Mouse (Mus musculus) forebrain, embryonic 16.5 days (tissue): ENCODE results near the gene Vav3. TPM values are rescaled to one million over a fixed set of nuclear protein-coding genes. Genes with fewer than 3 reads are reported as not detected.

ENCODE experiments used
- ATAC-seq: fragments of 200-750 bp; cut with Nextera tagmentation; 2 replicates; pipeline ENCODE4 v1.8.0; 2017; ENCODE audit warnings: mild to moderate bottlenecking, moderate library complexity
- H3K27ac ChIP-seq: fragments of 300-500 bp; sonication (generic); 2 replicates; pipeline ENCODE4 v1.5.1; 2014; ENCODE audit warnings: low read length, control low read depth
- H3K27me3 ChIP-seq: fragments of 300-500 bp; sonication (generic); replicated peaks from 2 replicates; pipeline ENCODE4 v1.6.1; 2014; ENCODE audit warnings: low read length; ENCODE audit not compliant: control insufficient read depth, insufficient read depth
- H3K36me3 ChIP-seq: fragments of 300-500 bp; sonication (generic); 2 replicates; pipeline ENCODE4 v1.6.1; 2014; ENCODE audit not compliant: control insufficient read depth, insufficient read depth
- H3K4me1 ChIP-seq: fragments of 300-500 bp; sonication (generic); replicated peaks from 2 replicates; pipeline ENCODE4 v1.6.1; 2014; ENCODE audit warnings: low read length; ENCODE audit not compliant: control insufficient read depth, insufficient read depth
- H3K4me2 ChIP-seq: fragments of 300-500 bp; sonication (generic); 2 replicates; pipeline ENCODE4 v1.6.1; 2014; ENCODE audit warnings: mild to moderate bottlenecking, low read length, control low read depth
- H3K4me3 ChIP-seq: fragments of 300-500 bp; sonication (generic); replicated peaks from 2 replicates; pipeline ENCODE4 v1.5.1; 2014; ENCODE audit warnings: mild to moderate bottlenecking, low read length, control low read depth
- H3K9ac ChIP-seq: fragments of 300-500 bp; sonication (generic); replicated peaks from 2 replicates; pipeline ENCODE4 v1.6.1; 2014; ENCODE audit warnings: low read depth, low read length, control low read depth
- H3K9me3 ChIP-seq: fragments of 300-500 bp; sonication (generic); 2 replicates; pipeline ENCODE4 v1.6.1; 2016; ENCODE audit warnings: low read length; ENCODE audit not compliant: control insufficient read depth
- WGBS: fragments of 180-500 bp; shearing (Covaris S2); extraction: QIAGEN DNeasy Blood & Tissue Kit; methylation state at CpG from one replicate; pipeline ENCODE4 v1.1.7; 2014; 5-methylcytosine and 5-hydroxymethylcytosine counted together
- polyA plus RNA-seq: library from polyadenylated mRNA; unstranded; fragments of >200 nt; fragmentation: Nextera tagmentation; extraction: Ambion mirVana; gene quantifications from 2 replicates; pipeline ENCODE4 v1.2.1, GENCODE M21; 2015

Gene Vav3
- polyA plus RNA-seq, 1 experiment from 2014 or later, result 7.9 TPM

- no peaks in the 10 kb centered on the region for H3K36me3 ChIP-seq
- 27% methylated on average over 5 of the region's 5 CpGs for WGBS
- no peak overlapping the region for H3K9ac ChIP-seq
- H3K9me3 ChIP-seq, result no peaks in the 10 kb centered on the region
- peaks cover 3% of the 10 kb centered on the region; the same call in 1 of the 2 replicates for H3K4me1 ChIP-seq
- H3K4me2 ChIP-seq, result no peak overlapping the region
- no peak overlapping the region for H3K4me3 ChIP-seq
- no peaks in the 10 kb centered on the region for H3K27me3 ChIP-seq
- no peak overlapping the region for H3K27ac ChIP-seq
- no peak for ATAC-seq
Measured at GRCm38 (mm10) chr3:109496461-109496860, 156.0 kb downstream of the Vav3 start.

DNA sequence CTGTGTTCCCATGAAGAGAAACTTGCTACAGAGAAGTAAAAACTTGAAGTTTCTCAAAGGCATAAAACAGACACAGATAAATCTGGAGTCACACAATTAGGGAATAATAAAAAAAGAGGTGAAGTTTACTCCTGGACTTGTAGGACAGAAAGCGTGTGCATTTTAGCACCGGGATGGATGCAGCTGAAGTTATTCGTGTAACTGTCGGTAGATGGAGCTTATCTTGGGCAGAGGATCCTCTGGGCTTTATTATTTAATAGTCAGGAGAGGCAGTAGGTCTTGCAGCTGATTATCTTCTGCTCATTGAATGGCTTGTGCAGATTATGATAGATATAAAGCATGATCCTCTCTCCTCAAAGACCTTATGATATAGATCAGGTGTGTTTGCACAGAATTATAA lies 156.6 kb downstream of the Vav3 start:
- no peaks in the 10 kb centered on the region for H3K27me3 ChIP-seq
- no peaks in the 10 kb centered on the region for H3K9me3 ChIP-seq
- no peak overlapping the region for H3K4me3 ChIP-seq
- H3K4me1 ChIP-seq, result peaks cover 3% of the 10 kb centered on the region; the same call in 1 of the 2 replicates
- H3K4me2 ChIP-seq, result no peak overlapping the region
- H3K27ac ChIP-seq, result no peak overlapping the region
- 83% methylated on average over 4 of the region's 4 CpGs for WGBS
- no peak for ATAC-seq
- H3K36me3 ChIP-seq, result no peaks in the 10 kb centered on the region
- H3K9ac ChIP-seq, result no peak overlapping the region

- Histone ChIP-seq H3K4me2 (no peak overlapping the region), H3K27ac (no peak overlapping the region), H3K9me3 (no peaks in the 10 kb centered on the region), H3K4me1 (peaks cover 3% of the 10 kb centered on the region; the same call in 1 of the 2 replicates), H3K4me3 (no peak overlapping the region), H3K36me3 (no peaks in the 10 kb centered on the region), H3K27me3 (no peaks in the 10 kb centered on the region), H3K9ac (no peak overlapping the region)
- 73% methylated on average over 1 of the region's 1 CpGs for WGBS
- ATAC-seq, result no peak
Measured at GRCm38 (mm10) chr3:109499861-109500456, 159.5 kb downstream of the Vav3 start.

DNA sequence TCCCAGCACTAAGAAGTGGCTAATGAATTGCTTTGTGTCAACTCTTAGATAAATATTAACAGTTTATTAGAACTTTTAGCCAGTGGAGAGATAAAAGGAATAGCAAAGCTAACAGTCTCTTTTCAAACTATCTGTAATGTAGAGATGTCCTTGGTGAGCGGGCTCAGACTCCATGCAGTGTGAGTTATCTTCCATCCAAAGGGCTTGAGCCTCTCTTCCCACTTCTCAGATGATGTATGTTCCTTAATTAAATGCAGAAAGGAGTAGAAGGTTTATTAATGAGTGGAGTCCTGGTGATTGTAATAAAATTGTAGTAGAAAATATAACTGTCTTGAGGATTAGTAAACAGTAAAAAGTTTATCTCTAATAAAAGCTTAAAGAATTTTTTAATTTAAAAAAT lies 169.3 kb downstream of the Vav3 start:
- 89% methylated on average over 1 of the region's 1 CpGs for WGBS
- Histone ChIP-seq H3K27me3 (no peaks in the 10 kb centered on the region), H3K9ac (no peak overlapping the region), H3K4me3 (no peak overlapping the region), H3K36me3 (no peaks in the 10 kb centered on the region), H3K9me3 (no peaks in the 10 kb centered on the region), H3K4me2 (no peak overlapping the region), H3K4me1 (no peaks in the 10 kb centered on the region), H3K27ac (no peak overlapping the region)
- no peak for ATAC-seq

DNA sequence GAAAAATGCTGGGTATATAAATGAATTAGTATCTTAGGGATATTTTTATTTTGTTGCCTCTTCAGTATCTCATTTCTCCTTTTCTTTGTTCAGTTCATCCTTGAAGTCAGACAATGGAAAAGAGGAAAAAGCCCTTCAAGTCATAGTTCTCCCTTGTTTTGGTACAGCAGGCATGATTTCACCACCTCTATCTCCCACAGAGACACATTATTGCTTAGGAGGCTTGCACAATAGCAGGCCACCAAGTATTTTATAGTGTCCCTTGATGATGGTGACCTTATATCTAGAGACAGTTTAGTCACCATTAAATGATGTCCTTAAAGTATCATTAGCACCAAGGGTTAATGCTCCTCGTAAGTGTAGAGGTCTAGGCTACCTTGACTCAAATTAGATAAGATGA lies 171.4 kb downstream of the Vav3 start:
- Histone ChIP-seq H3K9ac (no peak overlapping the region), H3K27ac (no peak overlapping the region), H3K36me3 (no peaks in the 10 kb centered on the region), H3K27me3 (no peaks in the 10 kb centered on the region), H3K9me3 (no peaks in the 10 kb centered on the region), H3K4me3 (no peak overlapping the region), H3K4me2 (no peak overlapping the region), H3K4me1 (no peaks in the 10 kb centered on the region)
- 84% methylated on average over 1 of the region's 1 CpGs for WGBS
- ATAC-seq, result no peak

DNA sequence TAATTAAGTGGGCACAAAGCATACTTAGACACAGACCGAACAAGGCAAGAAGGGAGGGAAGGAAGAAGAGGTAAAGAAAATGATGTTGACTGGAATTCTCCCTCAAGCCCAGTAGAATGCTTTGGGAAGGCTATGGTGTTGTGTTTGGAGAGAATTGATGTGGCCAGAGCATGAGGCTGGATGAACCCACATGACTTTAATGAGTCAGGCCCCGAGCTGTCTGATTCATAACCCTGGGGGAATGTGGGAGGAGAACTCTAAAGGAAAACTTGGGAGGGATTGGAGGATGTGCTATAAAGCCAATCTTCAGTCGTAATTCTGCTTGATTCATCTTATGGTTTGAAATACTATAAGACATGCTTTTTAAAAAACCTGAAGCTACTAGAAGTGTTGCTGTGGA lies 175.0 kb downstream of the Vav3 start:
- H3K4me1 ChIP-seq, result no peaks in the 10 kb centered on the region
- no peak overlapping the region for H3K4me2 ChIP-seq
- H3K9me3 ChIP-seq, result no peaks in the 10 kb centered on the region
- no peaks in the 10 kb centered on the region for H3K36me3 ChIP-seq
- WGBS, result 89% methylated on average over 3 of the region's 3 CpGs
- ATAC-seq, result no peak
- no peaks in the 10 kb centered on the region for H3K27me3 ChIP-seq
- no peak overlapping the region for H3K9ac ChIP-seq
- no peak overlapping the region for H3K4me3 ChIP-seq
- no peak overlapping the region for H3K27ac ChIP-seq

- H3K27me3 ChIP-seq, result no peaks in the 10 kb centered on the region
- no peak overlapping the region for H3K27ac ChIP-seq
- ATAC-seq, result no peak
- no peak overlapping the region for H3K9ac ChIP-seq
- 49% methylated on average over 10 of the region's 10 CpGs for WGBS
- no peak overlapping the region for H3K4me2 ChIP-seq
- H3K36me3 ChIP-seq, result no peaks in the 10 kb centered on the region
- no peaks in the 10 kb centered on the region; the same call in 1 of the 2 replicates for H3K4me1 ChIP-seq
- H3K4me3 ChIP-seq, result no peak overlapping the region
- H3K9me3 ChIP-seq, result no peaks in the 10 kb centered on the region
Measured at GRCm38 (mm10) chr3:109516372-109516771, 175.9 kb downstream of the Vav3 start.

GRCm38 (mm10) chr3:109522115-109522514 lies 181.7 kb downstream of the Vav3 start:
- H3K9ac ChIP-seq, result no peak overlapping the region
- H3K4me2 ChIP-seq, result no peak overlapping the region
- no peak for ATAC-seq
- WGBS, result 78% methylated on average over 7 of the region's 7 CpGs
- no peak overlapping the region for H3K4me3 ChIP-seq
- H3K27ac ChIP-seq, result no peak overlapping the region
- no peaks in the 10 kb centered on the region for H3K27me3 ChIP-seq
- H3K4me1 ChIP-seq, result no peaks in the 10 kb centered on the region; the same call in 1 of the 2 replicates
- no peaks in the 10 kb centered on the region for H3K36me3 ChIP-seq
- no peaks in the 10 kb centered on the region for H3K9me3 ChIP-seq

DNA sequence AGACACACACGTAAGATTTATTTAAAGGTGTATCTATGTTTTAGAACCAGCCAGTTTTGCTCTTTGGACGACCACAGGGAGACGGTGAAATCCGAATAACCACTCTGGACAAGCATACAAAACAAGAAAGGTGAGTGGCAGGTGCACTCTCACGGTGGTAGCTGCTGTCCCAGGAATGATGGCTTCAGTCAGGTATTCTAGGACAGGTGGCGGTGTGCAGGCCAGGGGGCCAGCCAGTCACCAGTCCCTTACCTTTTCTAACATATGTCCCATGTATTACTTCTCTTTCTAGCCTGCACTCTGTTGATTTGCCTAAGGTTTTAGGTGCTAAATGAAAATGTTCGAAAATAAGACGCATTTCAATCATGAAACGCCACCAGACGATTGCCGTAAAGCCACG lies 185.4 kb downstream of the Vav3 start:
- H3K4me3 ChIP-seq, result no peak overlapping the region
- H3K27ac ChIP-seq, result no peak overlapping the region
- 90% methylated on average over 12 of the region's 12 CpGs for WGBS
- H3K36me3 ChIP-seq, result no peaks in the 10 kb centered on the region
- no peak overlapping the region for H3K4me2 ChIP-seq
- ATAC-seq, result no peak
- no peaks in the 10 kb centered on the region for H3K27me3 ChIP-seq
- H3K9ac ChIP-seq, result no peak overlapping the region
- H3K9me3 ChIP-seq, result no peaks in the 10 kb centered on the region
- H3K4me1 ChIP-seq, result no peaks in the 10 kb centered on the region; the same call in 1 of the 2 replicates

- H3K27me3 ChIP-seq, result no peaks in the 10 kb centered on the region
- ATAC-seq, result peak; percentile 73
- H3K9ac ChIP-seq, result no peak overlapping the region
- H3K4me1 ChIP-seq, result no peaks in the 10 kb centered on the region; the same call in 1 of the 2 replicates
- no peak overlapping the region for H3K27ac ChIP-seq
- H3K36me3 ChIP-seq, result no peaks in the 10 kb centered on the region
- H3K4me2 ChIP-seq, result no peak overlapping the region
- no peak overlapping the region for H3K4me3 ChIP-seq
- 3% methylated on average over 4 of the region's 4 CpGs for WGBS
- no peaks in the 10 kb centered on the region for H3K9me3 ChIP-seq
Measured at GRCm38 (mm10) chr3:109526246-109526645, 185.8 kb downstream of the Vav3 start.
